Mouse (Mus musculus) left cerebral cortex, postnatal 14 days (tissue): ENCODE results near the gene Cab39l. TPM values are rescaled to one million over a fixed set of nuclear protein-coding genes. Genes with fewer than 3 reads are reported as not detected.

ENCODE experiments used
- DNase-seq, 2 experiments: peaks; one replicate each; pipeline ENCODE4 v3.0.0; 2021 to 2022; ENCODE audit warnings: low spot score in 2 of 2, mixed read lengths in 1 of 2
- intact Hi-C: fragments of 180-260 bp; cut with DNase I; formaldehyde crosslinking; loops from one replicate; pipeline ENCODE4 v1.15.1; 2025
- total RNA-seq, 2 experiments: library from RNA; stranded (reverse); gene quantifications; 2 replicates each; pipeline ENCODE4 v1.2.3; 2021

Cab39l gene
- total RNA-seq, 2 experiments from 2014 or later = 19.1 to 19.8 TPM

GRCm38 (mm10) chr14:59551956-59552355 lies 111.2 kb downstream of the Cab39l start:
- intact Hi-C loops = loop anchor here (5.0 kb wide), 1 partner anchor 160 kb away; no protein-coding TSS in a partner anchor
- DNase-seq = no peak

GRCm38 (mm10) chr14:59554025-59554424 lies 113.3 kb downstream of the Cab39l start:
- intact Hi-C loops = loop anchor here (5.0 kb wide), 1 partner anchor 162 kb away; no protein-coding TSS in a partner anchor
- DNase-seq = no peak

GRCm38 (mm10) chr14:59555018-59555417 lies 114.2 kb downstream of the Cab39l start:
- intact Hi-C loops = loop anchor here (5.0 kb wide), 3 partner anchors 88 to 403 kb away; no protein-coding TSS in a partner anchor
- no peak for DNase-seq

- DNase-seq = peak; percentile 81 to 87
- intact Hi-C loops = loop anchor here (5.0 kb wide), 3 partner anchors 89 to 404 kb away; no protein-coding TSS in a partner anchor
These were observed 115.3 kb downstream of the Cab39l start for GRCm38 (mm10) chr14:59555928-59556531.

- no peak for DNase-seq
- intact Hi-C loops = loop anchor here (5.0 kb wide), 3 partner anchors 90 to 405 kb away; no protein-coding TSS in a partner anchor
These were observed 116.3 kb downstream of the Cab39l start for GRCm38 (mm10) chr14:59557071-59557470.

- intact Hi-C loops = loop anchor here (5.0 kb wide), 3 partner anchors 91 to 406 kb away; no protein-coding TSS in a partner anchor
- no peak for DNase-seq
These were observed 117.1 kb downstream of the Cab39l start for GRCm38 (mm10) chr14:59557886-59558285.

GRCm38 (mm10) chr14:59566756-59567155 lies 126.0 kb downstream of the Cab39l start:
- intact Hi-C loops = no loop called here
- DNase-seq = no peak

GRCm38 (mm10) chr14:59576385-59576784 lies 135.6 kb downstream of the Cab39l start:
- DNase-seq = no peak
- intact Hi-C loops = no loop called here

- peak; percentile 8 to 23 for DNase-seq
- intact Hi-C loops = no loop called here
These were observed 149.8 kb downstream of the Cab39l start for GRCm38 (mm10) chr14:59590614-59591013.

- no peak for DNase-seq
- intact Hi-C loops = no loop called here
These were observed 151.1 kb downstream of the Cab39l start for GRCm38 (mm10) chr14:59591901-59592300.

GRCm38 (mm10) chr14:59592593-59592992 lies 151.8 kb downstream of the Cab39l start:
- DNase-seq = no peak
- intact Hi-C loops = no loop called here

- DNase-seq = no peak
- intact Hi-C loops = no loop called here
These were observed 154.2 kb downstream of the Cab39l start for GRCm38 (mm10) chr14:59594988-59595387.

GRCm38 (mm10) chr14:59597398-59598259 lies 156.9 kb downstream of the Cab39l start, which contains the start of gene Cdadc1:
TSS of gene Cdadc1 (minus strand) at chr14:59597959.
- peak; percentile 95 to 97 for DNase-seq
- intact Hi-C loops = no loop called here

GRCm38 (mm10) chr14:59598260-59598627 lies 157.5 kb downstream of the Cab39l start:
- DNase-seq = peak in 1 of 2 experiments; percentile 6
- intact Hi-C loops = no loop called here

- DNase-seq = peak in 1 of 2 experiments; percentile 39
- intact Hi-C loops = loop anchor here (2.0 kb wide), 2 partner anchors 339 to 413 kb away; no protein-coding TSS in a partner anchor
These were observed 163.4 kb downstream of the Cab39l start for GRCm38 (mm10) chr14:59604002-59604645.

GRCm38 (mm10) chr14:59605671-59606353 lies 165.0 kb downstream of the Cab39l start:
- DNase-seq = peak; percentile 67 to 73
- intact Hi-C loops = loop anchor here (2.0 kb wide), 2 partner anchors 337 to 411 kb away; no protein-coding TSS in a partner anchor

- intact Hi-C loops = no loop called here
- no peak for DNase-seq
These were observed 166.2 kb downstream of the Cab39l start for GRCm38 (mm10) chr14:59607021-59607420.

- intact Hi-C loops = loop anchor here (2.0 kb wide), 1 partner anchor 330 kb away; no protein-coding TSS in a partner anchor
- peak; percentile 52 to 81 for DNase-seq
These were observed 172.3 kb downstream of the Cab39l start for GRCm38 (mm10) chr14:59612920-59613625.
